In genomic region chr2:87516581-87516980, GRCm38 (mm10) we compare ENCODE assay signal across 44 mouse cellular contexts. TPM values are rescaled to one million over a fixed set of nuclear protein-coding genes. Genes with fewer than 3 reads are reported as not detected.
"Had no signal": no experiment of that assay in that cellular context is flagged by ENCODE, and none has a peak within 500 bp of the region (broad histone marks: within the 10 kb centered on the region; RNA-seq: fewer than 3 reads in every experiment).

No protein-coding gene starts in this region.

- H3K9me3 ChIP-seq: heart, embryonic 10.5 days; heart, embryonic 12.5 days; hindbrain, embryonic 15.5 days; kidney, embryonic 15.5 days; limb, embryonic 13.5 days; limb, embryonic 15.5 days had no signal

- DNase-seq: gastrocnemius, adult 2 months; gastrocnemius, postnatal 14 days; gastrocnemius, postnatal 36 days; heart, adult 18-20 months; heart, postnatal 14 days; heart, postnatal 36 days; kidney, adult 2 months; kidney, adult 9 months; kidney, postnatal 14 days; kidney, postnatal 36 days; layer of hippocampus, adult 9-11 months; layer of hippocampus, postnatal 36 days; left cerebral cortex, postnatal 4 days; lung, adult 18-20 months had no signal

- H3K4me3 ChIP-seq: gastrocnemius, adult 2 months; heart, embryonic 10.5 days; heart, embryonic 12.5 days; hindbrain, embryonic 13.5 days; hindbrain, embryonic 15.5 days; kidney, embryonic 15.5 days; limb, embryonic 13.5 days; limb, embryonic 15.5 days; liver, embryonic 12.5 days had no signal

- H3K36me3 ChIP-seq: heart, embryonic 10.5 days; heart, embryonic 12.5 days; hindbrain, embryonic 13.5 days; hindbrain, embryonic 15.5 days; kidney, embryonic 15.5 days; limb, embryonic 13.5 days; limb, embryonic 15.5 days; liver, embryonic 12.5 days had no signal

- H3K9ac ChIP-seq: heart, embryonic 12.5 days; hindbrain, embryonic 13.5 days; hindbrain, embryonic 15.5 days; kidney, embryonic 15.5 days; limb, embryonic 13.5 days; limb, embryonic 15.5 days; liver, embryonic 12.5 days; liver, embryonic 14.5 days had no signal

- H3K27me3 ChIP-seq: heart, embryonic 12.5 days; hindbrain, embryonic 13.5 days; hindbrain, embryonic 15.5 days; kidney, embryonic 15.5 days; limb, embryonic 13.5 days; limb, embryonic 15.5 days; liver, embryonic 12.5 days had no signal

- H3K4me2 ChIP-seq: heart, embryonic 12.5 days; hindbrain, embryonic 13.5 days; hindbrain, embryonic 15.5 days; kidney, embryonic 15.5 days; limb, embryonic 13.5 days; limb, embryonic 15.5 days; liver, embryonic 12.5 days had no signal

- H3K27ac ChIP-seq: gastrocnemius, adult 2 months; heart, embryonic 10.5 days; hindbrain, embryonic 13.5 days; hindbrain, embryonic 15.5 days; hindbrain, postnatal 0 days; kidney, embryonic 15.5 days; kidney, postnatal 0 days; limb, embryonic 13.5 days; limb, embryonic 15.5 days; liver, embryonic 12.5 days; liver, embryonic 14.5 days had no signal

- H3K4me1 ChIP-seq: heart, embryonic 10.5 days; heart, embryonic 12.5 days; hindbrain, embryonic 13.5 days; hindbrain, embryonic 15.5 days; kidney, embryonic 15.5 days; limb, embryonic 13.5 days; limb, embryonic 15.5 days; liver, embryonic 12.5 days had no signal

- ATAC-seq: hindbrain, postnatal 0 days; intestine, postnatal 0 days; liver, embryonic 12.5 days had no signal

RNA-seq across cellular contexts. Expression of gene Pramel6, which starts 10.2 kb away (rescaled TPM):
- total RNA-seq: gastrocnemius, adult 2 months; gastrocnemius, postnatal 14 days; gastrocnemius, postnatal 36 days; heart, adult 18-20 months; heart, adult 8-10 months; heart, postnatal 14 days; heart, postnatal 36 days; hematopoietic stem cell, adult 5-6 weeks; hindbrain, postnatal 0 days; layer of hippocampus, adult 18-20 months; layer of hippocampus, adult 8-10 months; layer of hippocampus, postnatal 14 days; layer of hippocampus, postnatal 36 days; left cerebral cortex, adult 18-20 months; left cerebral cortex, adult 8-10 months; left cerebral cortex, postnatal 10 days; left cerebral cortex, postnatal 25 days; left cerebral cortex, postnatal 4 days; liver, adult 2 months had no signal
- polyA plus RNA-seq: gonadal fat pad, adult 2 months; heart, embryonic 10.5 days; heart, embryonic 12.5 days; heart, embryonic 14.5 days; heart, embryonic 16.5 days; hindbrain, embryonic 11.5 days; hindbrain, embryonic 13.5 days; hindbrain, embryonic 15.5 days; hindbrain, postnatal 0 days; intestine, embryonic 14.5 days; intestine, postnatal 0 days; kidney, adult 2 months; kidney, embryonic 15.5 days; kidney, postnatal 0 days; large intestine, adult 2 months; limb, embryonic 11.5 days; limb, embryonic 13.5 days; limb, embryonic 15.5 days; liver, adult 2 months; liver, embryonic 12.5 days; liver, embryonic 14.5 days; liver, embryonic 16.5 days had no signal

RNA-seq across cellular contexts. Expression of gene Olfr153, which starts 15.0 kb away (rescaled TPM):
- total RNA-seq: gastrocnemius, adult 2 months; gastrocnemius, postnatal 14 days; gastrocnemius, postnatal 36 days; heart, adult 18-20 months; heart, adult 8-10 months; heart, postnatal 14 days; heart, postnatal 36 days; hematopoietic stem cell, adult 5-6 weeks; hindbrain, postnatal 0 days; layer of hippocampus, adult 18-20 months; layer of hippocampus, postnatal 14 days; layer of hippocampus, postnatal 36 days; left cerebral cortex, adult 18-20 months; left cerebral cortex, adult 8-10 months; left cerebral cortex, postnatal 10 days; left cerebral cortex, postnatal 25 days; left cerebral cortex, postnatal 4 days; liver, adult 2 months had no signal
- polyA plus RNA-seq: gonadal fat pad, adult 2 months; heart, embryonic 10.5 days; heart, embryonic 12.5 days; heart, embryonic 14.5 days; heart, embryonic 16.5 days; hindbrain, embryonic 11.5 days; hindbrain, embryonic 13.5 days; hindbrain, embryonic 15.5 days; hindbrain, postnatal 0 days; intestine, embryonic 14.5 days; intestine, postnatal 0 days; kidney, adult 2 months; kidney, embryonic 15.5 days; kidney, postnatal 0 days; large intestine, adult 2 months; limb, embryonic 11.5 days; limb, embryonic 13.5 days; limb, embryonic 15.5 days; liver, adult 2 months; liver, embryonic 12.5 days; liver, embryonic 14.5 days; liver, embryonic 16.5 days had no signal

RNA-seq across cellular contexts. Expression of gene Pramel7, which starts 19.7 kb away (rescaled TPM):
- total RNA-seq: gastrocnemius, adult 2 months; gastrocnemius, postnatal 14 days; gastrocnemius, postnatal 36 days; heart, adult 18-20 months; heart, adult 8-10 months; heart, postnatal 14 days; heart, postnatal 36 days; hematopoietic stem cell, adult 5-6 weeks; hindbrain, postnatal 0 days; layer of hippocampus, adult 18-20 months; layer of hippocampus, adult 8-10 months; layer of hippocampus, postnatal 14 days; layer of hippocampus, postnatal 36 days; left cerebral cortex, adult 18-20 months; left cerebral cortex, adult 8-10 months; left cerebral cortex, postnatal 10 days; left cerebral cortex, postnatal 25 days; left cerebral cortex, postnatal 4 days; liver, adult 2 months had no signal
- polyA plus RNA-seq: gonadal fat pad, adult 2 months; heart, embryonic 10.5 days; heart, embryonic 12.5 days; heart, embryonic 14.5 days; heart, embryonic 16.5 days; hindbrain, embryonic 11.5 days; hindbrain, embryonic 13.5 days; hindbrain, embryonic 15.5 days; hindbrain, postnatal 0 days; intestine, embryonic 14.5 days; intestine, postnatal 0 days; kidney, adult 2 months; kidney, embryonic 15.5 days; kidney, postnatal 0 days; large intestine, adult 2 months; limb, embryonic 11.5 days; limb, embryonic 13.5 days; limb, embryonic 15.5 days; liver, adult 2 months; liver, embryonic 12.5 days; liver, embryonic 14.5 days; liver, embryonic 16.5 days had no signal

RNA-seq across cellular contexts. Expression of gene Olfr1128, which starts 28.8 kb away (rescaled TPM):
- total RNA-seq: gastrocnemius, adult 2 months; gastrocnemius, postnatal 14 days; gastrocnemius, postnatal 36 days; heart, adult 18-20 months; heart, adult 8-10 months; heart, postnatal 14 days; heart, postnatal 36 days; hematopoietic stem cell, adult 5-6 weeks; hindbrain, postnatal 0 days; layer of hippocampus, adult 18-20 months; layer of hippocampus, adult 8-10 months; layer of hippocampus, postnatal 14 days; layer of hippocampus, postnatal 36 days; left cerebral cortex, adult 18-20 months; left cerebral cortex, adult 8-10 months; left cerebral cortex, postnatal 10 days; left cerebral cortex, postnatal 25 days; left cerebral cortex, postnatal 4 days; liver, adult 2 months had no signal
- polyA plus RNA-seq: gonadal fat pad, adult 2 months; heart, embryonic 10.5 days; heart, embryonic 12.5 days; heart, embryonic 14.5 days; heart, embryonic 16.5 days; hindbrain, embryonic 11.5 days; hindbrain, embryonic 13.5 days; hindbrain, embryonic 15.5 days; hindbrain, postnatal 0 days; intestine, embryonic 14.5 days; intestine, postnatal 0 days; kidney, adult 2 months; kidney, embryonic 15.5 days; kidney, postnatal 0 days; large intestine, adult 2 months; limb, embryonic 11.5 days; limb, embryonic 13.5 days; limb, embryonic 15.5 days; liver, adult 2 months; liver, embryonic 12.5 days; liver, embryonic 14.5 days; liver, embryonic 16.5 days had no signal

RNA-seq across cellular contexts. Expression of gene Olfr1129, which starts 57.1 kb away (rescaled TPM):
- total RNA-seq: gastrocnemius, adult 2 months; gastrocnemius, postnatal 14 days; gastrocnemius, postnatal 36 days; heart, adult 18-20 months; heart, adult 8-10 months; heart, postnatal 14 days; heart, postnatal 36 days; hematopoietic stem cell, adult 5-6 weeks; hindbrain, postnatal 0 days; layer of hippocampus, adult 18-20 months; layer of hippocampus, adult 8-10 months; layer of hippocampus, postnatal 14 days; layer of hippocampus, postnatal 36 days; left cerebral cortex, adult 18-20 months; left cerebral cortex, adult 8-10 months; left cerebral cortex, postnatal 10 days; left cerebral cortex, postnatal 25 days; left cerebral cortex, postnatal 4 days; liver, adult 2 months had no signal
- polyA plus RNA-seq: gonadal fat pad, adult 2 months; heart, embryonic 10.5 days; heart, embryonic 12.5 days; heart, embryonic 14.5 days; heart, embryonic 16.5 days; hindbrain, embryonic 11.5 days; hindbrain, embryonic 13.5 days; hindbrain, embryonic 15.5 days; hindbrain, postnatal 0 days; intestine, embryonic 14.5 days; intestine, postnatal 0 days; kidney, adult 2 months; kidney, embryonic 15.5 days; kidney, postnatal 0 days; large intestine, adult 2 months; limb, embryonic 11.5 days; limb, embryonic 13.5 days; limb, embryonic 15.5 days; liver, adult 2 months; liver, embryonic 12.5 days; liver, embryonic 14.5 days; liver, embryonic 16.5 days had no signal
